Mouse (Mus musculus) liver, embryonic 12.5 days (tissue): ENCODE measurements at regions not wholly inside any gene's neighbourhood (a gene's known extent, or its start where the extent isn't known, plus 50 kb on each side); places are given as distances from the start of the nearest gene placed in this dataset.
A peak's percentile ranks its signal among the peaks of the same experiment; 100 is the strongest.

Experiments
- ATAC-seq: fragments of 200-750 bp; cut with Nextera tagmentation; 2 replicates; pipeline ENCODE4 v1.8.0; 2017; ENCODE audit warnings: moderate number of reproducible peaks, mild to moderate bottlenecking, moderate library complexity
- H3K27ac ChIP-seq: fragments of 300-500 bp; sonication (generic); 2 replicates; pipeline ENCODE4 v1.5.1; 2016; ENCODE audit warnings: mild to moderate bottlenecking
- H3K27me3 ChIP-seq: fragments of 300-500 bp; sonication (generic); replicated peaks from 2 replicates; pipeline ENCODE4 v1.6.1; 2016; ENCODE audit warnings: mild to moderate bottlenecking, moderate library complexity
- H3K36me3 ChIP-seq: fragments of 300-500 bp; sonication (generic); 2 replicates; pipeline ENCODE4 v1.6.1; 2016; ENCODE audit warnings: mild to moderate bottlenecking, moderate library complexity
- H3K4me1 ChIP-seq: fragments of 300-500 bp; sonication (generic); 2 replicates; pipeline ENCODE4 v1.6.1; 2016
- H3K4me2 ChIP-seq: fragments of 300-500 bp; sonication (generic); 2 replicates; pipeline ENCODE4 v1.6.1; 2016; ENCODE audit warnings: mild to moderate bottlenecking, moderate library complexity
- H3K4me3 ChIP-seq: fragments of 300-500 bp; sonication (generic); 2 replicates; pipeline ENCODE4 v1.5.1; 2016; ENCODE audit warnings: mild to moderate bottlenecking, moderate library complexity
- H3K9ac ChIP-seq: fragments of 300-500 bp; sonication (generic); 2 replicates; pipeline ENCODE4 v1.6.1; 2016; ENCODE audit warnings: mild to moderate bottlenecking, moderate library complexity
- H3K9me3 ChIP-seq: fragments of 300-500 bp; sonication (generic); replicated peaks from 2 replicates; pipeline ENCODE4 v1.6.1; 2016; ENCODE audit warnings: mild to moderate bottlenecking, moderate library complexity
- WGBS: fragments of 180-500 bp; shearing (Covaris S2); methylation state at CpG from one replicate; pipeline ENCODE4 v1.1.7; 2016; ENCODE audit not compliant: insufficient replicate concordance; 5-methylcytosine and 5-hydroxymethylcytosine counted together

GRCm38 (mm10) chr1:64305427-64306213 lies 183.5 kb upstream of the Klf7 start:
- 26% methylated on average over 13 of the region's 13 CpGs for WGBS
- no peaks in the 10 kb centered on the region for H3K4me1 ChIP-seq
- 0 out of 2 replicates have a peak overlapping the region, but pooled peaks have one; percentile 5 for H3K4me2 ChIP-seq

GRCm38 (mm10) chr1:64302833-64303358 lies 180.8 kb upstream of the Klf7 start:
- H3K4me2 ChIP-seq, result peak overlapping the region; percentile 52
- no peaks in the 10 kb centered on the region for H3K9me3 ChIP-seq
- WGBS, result 3% methylated on average over 8 of the region's 10 CpGs
- peak overlapping the region; percentile 50 for H3K27ac ChIP-seq
- H3K4me3 ChIP-seq, result peak overlapping the region; percentile 32
- no peaks in the 10 kb centered on the region for H3K4me1 ChIP-seq
- ATAC-seq, result no peak
- H3K36me3 ChIP-seq, result no peaks in the 10 kb centered on the region
- no peaks in the 10 kb centered on the region for H3K27me3 ChIP-seq
- no peak overlapping the region for H3K9ac ChIP-seq

More at GRCm38 (mm10) chr1:64305427-64306213, 183.5 kb upstream of the Klf7 start:
- Histone ChIP-seq H3K36me3 (no peaks in the 10 kb centered on the region), H3K9me3 (no peaks in the 10 kb centered on the region), H3K27ac (peak overlapping the region; percentile 71), H3K4me3 (no peak overlapping the region), H3K27me3 (no peaks in the 10 kb centered on the region), H3K9ac (no peak overlapping the region)
- peak; percentile 32; the same call in 1 of the 2 replicates for ATAC-seq

- Histone ChIP-seq H3K27me3 (no peaks in the 10 kb centered on the region), H3K9ac (no peak overlapping the region), H3K4me2 (no peak overlapping the region), H3K9me3 (no peaks in the 10 kb centered on the region), H3K4me3 (no peak overlapping the region), H3K4me1 (no peaks in the 10 kb centered on the region), H3K36me3 (no peaks in the 10 kb centered on the region), H3K27ac (no peak overlapping the region)
- 20% methylated on average over 6 of the region's 6 CpGs for WGBS
- no peak for ATAC-seq
These were observed 179.5 kb upstream of the Klf7 start for GRCm38 (mm10) chr1:64301530-64302061.

- H3K9ac ChIP-seq, result no peak overlapping the region
- H3K9me3 ChIP-seq, result no peaks in the 10 kb centered on the region
- no peak for ATAC-seq
- no peak overlapping the region for H3K27ac ChIP-seq
- 47% methylated on average over 8 of the region's 8 CpGs for WGBS
- H3K27me3 ChIP-seq, result no peaks in the 10 kb centered on the region
- no peaks in the 10 kb centered on the region for H3K36me3 ChIP-seq
- H3K4me1 ChIP-seq, result no peaks in the 10 kb centered on the region
- no peak overlapping the region for H3K4me3 ChIP-seq
- H3K4me2 ChIP-seq, result no peak overlapping the region
These were observed 179.0 kb upstream of the Klf7 start for GRCm38 (mm10) chr1:64300951-64301529.

GRCm38 (mm10) chr1:64298950-64299349 lies 176.9 kb upstream of the Klf7 start:
- Histone ChIP-seq H3K4me3 (no peak overlapping the region), H3K9me3 (no peaks in the 10 kb centered on the region), H3K4me1 (0 out of 2 replicates have a peak, but pooled peaks cover 6% of the 10 kb centered on the region), H3K4me2 (no peak overlapping the region), H3K9ac (no peak overlapping the region), H3K36me3 (no peaks in the 10 kb centered on the region), H3K27me3 (no peaks in the 10 kb centered on the region), H3K27ac (no peak overlapping the region)
- 57% methylated on average over 2 of the region's 2 CpGs for WGBS
- ATAC-seq, result no peak

GRCm38 (mm10) chr1:64298188-64298587 lies 176.1 kb upstream of the Klf7 start:
- no peak overlapping the region for H3K27ac ChIP-seq
- H3K36me3 ChIP-seq, result no peaks in the 10 kb centered on the region
- no peak overlapping the region for H3K4me2 ChIP-seq
- H3K4me3 ChIP-seq, result no peak overlapping the region
- ATAC-seq, result no peak
- no peak overlapping the region for H3K9ac ChIP-seq
- H3K4me1 ChIP-seq, result 0 out of 2 replicates have a peak, but pooled peaks cover 6% of the 10 kb centered on the region
- 77% methylated on average over 14 of the region's 14 CpGs for WGBS
- H3K27me3 ChIP-seq, result no peaks in the 10 kb centered on the region
- no peaks in the 10 kb centered on the region for H3K9me3 ChIP-seq

GRCm38 (mm10) chr1:64297343-64297742 lies 175.3 kb upstream of the Klf7 start:
- Histone ChIP-seq H3K36me3 (no peaks in the 10 kb centered on the region), H3K4me3 (no peak overlapping the region), H3K9ac (no peak overlapping the region), H3K27ac (no peak overlapping the region), H3K9me3 (no peaks in the 10 kb centered on the region), H3K27me3 (no peaks in the 10 kb centered on the region), H3K4me1 (0 out of 2 replicates have a peak, but pooled peaks cover 6% of the 10 kb centered on the region), H3K4me2 (no peak overlapping the region)
- 67% methylated on average over 5 of the region's 5 CpGs for WGBS
- no peak for ATAC-seq

- no peaks in the 10 kb centered on the region for H3K9me3 ChIP-seq
- no peak for ATAC-seq
- H3K4me2 ChIP-seq, result no peak overlapping the region
- H3K27me3 ChIP-seq, result no peaks in the 10 kb centered on the region
- no peak overlapping the region for H3K4me3 ChIP-seq
- 0 out of 2 replicates have a peak, but pooled peaks cover 6% of the 10 kb centered on the region for H3K4me1 ChIP-seq
- H3K9ac ChIP-seq, result no peak overlapping the region
- no peaks in the 10 kb centered on the region for H3K36me3 ChIP-seq
- H3K27ac ChIP-seq, result no peak overlapping the region
- 37% methylated on average over 6 of the region's 6 CpGs for WGBS
These were observed 173.4 kb upstream of the Klf7 start for GRCm38 (mm10) chr1:64295512-64295945.

- Histone ChIP-seq H3K4me3 (no peak overlapping the region), H3K4me1 (0 out of 2 replicates have a peak, but pooled peaks cover 6% of the 10 kb centered on the region), H3K9me3 (no peaks in the 10 kb centered on the region), H3K27me3 (no peaks in the 10 kb centered on the region), H3K36me3 (no peaks in the 10 kb centered on the region), H3K4me2 (no peak overlapping the region), H3K9ac (no peak overlapping the region), H3K27ac (no peak overlapping the region)
- no peak for ATAC-seq
- 56% methylated on average over 7 of the region's 7 CpGs for WGBS
These were observed 173.0 kb upstream of the Klf7 start for GRCm38 (mm10) chr1:64295051-64295450.

- Histone ChIP-seq H3K9me3 (no peaks in the 10 kb centered on the region), H3K27me3 (no peaks in the 10 kb centered on the region), H3K4me2 (no peak overlapping the region), H3K36me3 (no peaks in the 10 kb centered on the region), H3K4me3 (no peak overlapping the region), H3K9ac (no peak overlapping the region), H3K4me1 (no peaks in the 10 kb centered on the region), H3K27ac (no peak overlapping the region)
- no peak for ATAC-seq
- 60% methylated on average over 12 of the region's 12 CpGs for WGBS
These were observed 166.8 kb upstream of the Klf7 start for GRCm38 (mm10) chr1:64288812-64289447.

GRCm38 (mm10) chr1:64287068-64287467 lies 165.0 kb upstream of the Klf7 start:
- H3K27ac ChIP-seq, result no peak overlapping the region
- ATAC-seq, result no peak
- H3K9me3 ChIP-seq, result no peaks in the 10 kb centered on the region
- H3K4me3 ChIP-seq, result no peak overlapping the region
- H3K27me3 ChIP-seq, result no peaks in the 10 kb centered on the region
- no peak overlapping the region for H3K9ac ChIP-seq
- no peaks in the 10 kb centered on the region for H3K36me3 ChIP-seq
- WGBS, result 50% methylated on average over 2 of the region's 2 CpGs
- no peaks in the 10 kb centered on the region for H3K4me1 ChIP-seq
- H3K4me2 ChIP-seq, result no peak overlapping the region

- no peaks in the 10 kb centered on the region for H3K4me1 ChIP-seq
- no peaks in the 10 kb centered on the region for H3K9me3 ChIP-seq
- H3K9ac ChIP-seq, result no peak overlapping the region
- H3K27ac ChIP-seq, result no peak overlapping the region
- WGBS, result 71% methylated on average over 8 of the region's 8 CpGs
- H3K36me3 ChIP-seq, result no peaks in the 10 kb centered on the region
- H3K4me2 ChIP-seq, result no peak overlapping the region
- no peaks in the 10 kb centered on the region for H3K27me3 ChIP-seq
- no peak for ATAC-seq
- H3K4me3 ChIP-seq, result no peak overlapping the region
These were observed 162.6 kb upstream of the Klf7 start for GRCm38 (mm10) chr1:64284656-64285055.
